Mouse (Mus musculus): ENCODE results near the gene Wdr11. TPM values are rescaled to one million over a fixed set of nuclear protein-coding genes. Genes with fewer than 3 reads are reported as not detected.

Gene Wdr11
- polyA plus RNA-seq, 1 experiment from 2014 or later: 9.2 TPM

DNA sequence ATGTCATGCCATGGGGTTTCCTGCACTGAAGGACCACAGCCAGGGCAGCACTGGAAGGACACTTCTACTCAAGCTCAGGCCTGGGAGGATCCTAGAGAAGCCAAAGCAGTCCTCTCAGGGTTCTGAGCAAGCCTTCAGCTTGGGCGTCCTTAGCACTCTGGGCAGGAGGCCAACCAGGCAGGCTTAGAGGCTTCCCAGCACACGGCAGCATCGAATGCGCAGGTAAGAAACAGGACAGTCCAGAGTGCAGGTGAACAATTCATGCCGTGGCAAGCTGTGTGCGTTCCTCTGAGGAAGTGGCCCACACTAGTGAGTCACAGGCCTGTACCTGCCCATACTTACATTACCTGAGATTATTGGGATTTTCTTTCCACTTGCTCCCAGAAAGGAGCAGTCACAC, 74.3 kb downstream of the Wdr11 start:
- H3K4me3 ChIP-seq (ENCODE audit: low read depth, low read length): no peak overlapping the region
- H3K4me1 ChIP-seq (ENCODE audit: insufficient read depth): peaks cover 5% of the 10 kb centered on the region
- TF ChIP-seq EP300 (IDR thresholded peaks at IDR 0.05; ENCODE audit: low read depth) (no peak), CTCF (IDR thresholded peaks at IDR 0.05; ENCODE audit: low read depth) (no peak)
- WGBS (ENCODE audit: insufficient replicate concordance): 60% methylated on average over 6 of the region's 6 CpGs
- no peaks in the 10 kb centered on the region for H3K27me3 ChIP-seq (ENCODE audit: insufficient read depth, low read length)
- H3K36me3 ChIP-seq (replicated peaks; ENCODE audit: insufficient read depth, low read length): no peaks in the 10 kb centered on the region
- no peaks in the 10 kb centered on the region for H3K9me3 ChIP-seq (ENCODE audit: low read length)
- ATAC-seq (no peak), DNase-seq (no peak)
- H3K27ac ChIP-seq (ENCODE audit: low read depth): no peak overlapping the region
- no peak overlapping the region for H3K4me2 ChIP-seq (ENCODE audit: low read depth, low read length)
- no peak overlapping the region for H3K9ac ChIP-seq (replicated peaks)

DNA sequence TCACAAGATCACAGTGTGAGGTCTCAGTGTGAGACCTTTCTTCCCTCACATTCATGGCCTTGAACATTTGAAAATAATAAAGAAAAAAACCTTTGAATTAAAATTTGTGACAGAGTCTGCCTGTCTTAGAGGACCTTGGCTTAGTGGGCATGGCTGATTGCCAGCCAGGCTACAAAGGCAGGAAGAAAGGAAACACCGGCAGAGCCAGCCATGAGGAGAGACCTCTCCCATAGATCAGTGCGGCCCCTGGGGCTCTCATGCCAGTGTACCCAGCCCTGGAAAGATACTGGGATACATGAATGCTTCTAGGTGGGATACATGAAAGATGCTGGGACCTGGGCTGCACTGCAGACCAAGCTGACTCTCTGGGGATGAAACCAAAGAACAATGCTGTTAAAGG, 74.9 kb downstream of the Wdr11 start:
- Histone ChIP-seq H3K27me3 (ENCODE audit: insufficient read depth, low read length) (no peaks in the 10 kb centered on the region), H3K4me1 (ENCODE audit: insufficient read depth) (peaks cover 5% of the 10 kb centered on the region), H3K4me2 (ENCODE audit: low read depth, low read length) (no peak overlapping the region), H3K27ac (ENCODE audit: low read depth) (no peak overlapping the region), H3K9ac (replicated peaks) (no peak overlapping the region), H3K4me3 (ENCODE audit: low read depth, low read length) (no peak overlapping the region), H3K9me3 (ENCODE audit: low read length) (no peaks in the 10 kb centered on the region), H3K36me3 (replicated peaks; ENCODE audit: insufficient read depth, low read length) (no peaks in the 10 kb centered on the region)
- TF ChIP-seq CTCF (IDR thresholded peaks at IDR 0.05; ENCODE audit: low read depth) (no peak), EP300 (IDR thresholded peaks at IDR 0.05; ENCODE audit: low read depth) (no peak)
- no peak for ATAC-seq
- WGBS (ENCODE audit: insufficient replicate concordance): 75% methylated on average over 2 of the region's 2 CpGs
- no peak for DNase-seq

DNA sequence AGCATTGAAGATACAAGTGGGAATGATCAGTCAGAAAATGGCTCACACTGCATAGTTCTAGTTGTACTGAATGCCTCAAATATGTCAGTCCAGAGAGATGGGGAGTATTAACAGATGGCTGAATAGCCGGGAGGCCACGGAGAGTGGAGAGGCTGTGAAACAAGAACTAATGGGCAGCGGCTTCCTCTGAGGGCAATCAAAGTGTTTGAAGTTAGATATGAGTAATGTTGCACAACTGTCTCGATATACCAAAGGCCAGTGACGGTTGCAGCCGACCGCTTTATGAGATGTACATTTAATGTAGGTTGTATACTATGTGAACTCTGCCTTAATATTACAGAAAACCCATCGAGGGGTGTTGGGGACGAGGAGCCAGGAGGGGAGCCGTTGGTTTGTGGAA, 78.6 kb downstream of the Wdr11 start:
- no peaks in the 10 kb centered on the region for H3K27me3 ChIP-seq (ENCODE audit: insufficient read depth, low read length)
- H3K36me3 ChIP-seq (replicated peaks; ENCODE audit: insufficient read depth, low read length): no peaks in the 10 kb centered on the region
- WGBS (ENCODE audit: insufficient replicate concordance): 63% methylated on average over 10 of the region's 10 CpGs
- H3K4me2 ChIP-seq (ENCODE audit: low read depth, low read length): no peak overlapping the region
- H3K9me3 ChIP-seq (ENCODE audit: low read length): no peaks in the 10 kb centered on the region
- no peak overlapping the region for H3K4me3 ChIP-seq (ENCODE audit: low read depth, low read length)
- no peak overlapping the region for H3K27ac ChIP-seq (ENCODE audit: low read depth)
- H3K9ac ChIP-seq (replicated peaks): no peak overlapping the region
- no peak for ATAC-seq
- TF ChIP-seq CTCF (IDR thresholded peaks at IDR 0.05; ENCODE audit: low read depth) (no peak), EP300 (IDR thresholded peaks at IDR 0.05; ENCODE audit: low read depth) (no peak)
- no peaks in the 10 kb centered on the region for H3K4me1 ChIP-seq (ENCODE audit: insufficient read depth)
- no peak for DNase-seq

DNA sequence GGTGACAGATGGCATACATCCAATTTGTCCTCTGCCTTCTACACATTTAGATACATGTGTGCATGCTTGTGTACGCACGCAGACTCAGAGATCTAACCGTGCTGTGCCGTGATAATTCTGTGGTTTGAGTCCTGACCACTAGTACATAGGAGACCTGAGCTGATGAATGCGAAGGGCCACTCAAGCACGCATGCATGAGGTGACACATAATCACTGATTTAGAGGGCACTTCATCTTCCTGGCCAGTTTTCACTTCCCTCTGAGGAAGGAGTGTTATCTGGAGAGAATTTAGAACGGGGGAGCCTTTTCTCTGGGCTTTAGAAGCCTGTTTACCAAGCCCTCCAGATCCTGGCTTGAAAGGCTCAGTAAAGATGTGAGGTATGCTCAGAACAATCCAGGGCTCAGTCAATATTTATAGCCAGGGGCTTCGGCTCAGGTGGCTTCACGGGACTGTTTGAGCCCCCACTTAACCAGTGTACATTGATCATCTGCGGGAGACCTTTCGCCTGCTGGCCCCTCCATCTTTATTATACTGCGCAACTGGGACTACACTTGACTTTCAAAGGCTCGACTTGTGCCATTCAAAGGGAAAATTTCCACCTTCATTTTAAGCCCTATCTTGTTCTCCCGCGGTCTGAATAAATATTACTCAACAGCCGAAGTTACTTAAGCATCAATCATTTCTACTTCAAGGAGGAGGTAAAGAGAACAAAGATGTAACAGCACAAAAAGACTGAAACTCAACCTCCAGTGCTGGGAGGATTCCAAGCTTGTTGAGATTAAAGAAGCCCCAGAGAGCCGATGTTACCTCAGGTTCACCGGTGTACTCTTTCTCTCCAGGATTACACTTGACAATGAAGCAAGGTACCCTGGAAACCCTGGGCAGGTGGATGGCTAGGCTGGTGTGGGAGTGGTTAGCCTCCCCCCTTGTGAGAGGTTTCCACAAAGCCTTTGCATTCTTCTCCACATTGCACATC, 80.3 kb downstream of the Wdr11 start:
- ATAC-seq (no peak), DNase-seq (no peak)
- Histone ChIP-seq H3K27me3 (ENCODE audit: insufficient read depth, low read length) (no peaks in the 10 kb centered on the region), H3K4me1 (ENCODE audit: insufficient read depth) (no peaks in the 10 kb centered on the region), H3K36me3 (replicated peaks; ENCODE audit: insufficient read depth, low read length) (no peaks in the 10 kb centered on the region), H3K9ac (replicated peaks) (no peak overlapping the region), H3K9me3 (ENCODE audit: low read length) (no peaks in the 10 kb centered on the region), H3K4me2 (ENCODE audit: low read depth, low read length) (no peak overlapping the region), H3K4me3 (ENCODE audit: low read depth, low read length) (no peak overlapping the region), H3K27ac (ENCODE audit: low read depth) (no peak overlapping the region)
- 70% methylated on average over 18 of the region's 18 CpGs for WGBS (ENCODE audit: insufficient replicate concordance)
- TF ChIP-seq EP300 (IDR thresholded peaks at IDR 0.05; ENCODE audit: low read depth) (no peak), CTCF (IDR thresholded peaks at IDR 0.05; ENCODE audit: low read depth) (no peak)

DNA sequence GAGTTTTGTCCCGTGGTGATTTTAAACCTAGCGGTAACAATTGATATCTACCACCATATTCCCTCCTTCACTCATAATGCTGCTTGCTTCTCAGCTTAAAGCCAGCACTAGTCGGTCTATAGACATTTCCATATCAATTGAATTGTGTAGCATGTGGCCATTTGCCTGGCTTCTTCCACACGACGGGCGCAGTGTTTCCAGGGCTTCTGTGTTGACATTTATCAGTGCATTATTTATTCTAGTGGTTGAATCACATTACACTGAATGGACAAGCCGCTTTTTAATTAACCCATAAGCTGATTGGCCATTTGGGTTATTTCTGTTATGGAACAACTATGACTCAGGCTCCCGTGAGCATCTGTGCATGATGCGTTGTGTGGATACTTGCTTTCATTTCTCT, 82.1 kb downstream of the Wdr11 start:
- WGBS (ENCODE audit: insufficient replicate concordance): 82% methylated on average over 9 of the region's 9 CpGs
- no peak overlapping the region for H3K9ac ChIP-seq (replicated peaks)
- H3K27me3 ChIP-seq (ENCODE audit: insufficient read depth, low read length): no peaks in the 10 kb centered on the region
- ATAC-seq: no peak
- H3K4me2 ChIP-seq (ENCODE audit: low read depth, low read length): no peak overlapping the region
- DNase-seq: no peak
- H3K36me3 ChIP-seq (replicated peaks; ENCODE audit: insufficient read depth, low read length): no peaks in the 10 kb centered on the region
- H3K9me3 ChIP-seq (ENCODE audit: low read length): no peaks in the 10 kb centered on the region
- H3K4me1 ChIP-seq (ENCODE audit: insufficient read depth): no peaks in the 10 kb centered on the region
- no peak overlapping the region for H3K27ac ChIP-seq (ENCODE audit: low read depth)
- H3K4me3 ChIP-seq (ENCODE audit: low read depth, low read length): no peak overlapping the region
- no peak for TF ChIP-seq CTCF (IDR thresholded peaks at IDR 0.05; ENCODE audit: low read depth)
- TF ChIP-seq EP300 (IDR thresholded peaks at IDR 0.05; ENCODE audit: low read depth): no peak

DNA sequence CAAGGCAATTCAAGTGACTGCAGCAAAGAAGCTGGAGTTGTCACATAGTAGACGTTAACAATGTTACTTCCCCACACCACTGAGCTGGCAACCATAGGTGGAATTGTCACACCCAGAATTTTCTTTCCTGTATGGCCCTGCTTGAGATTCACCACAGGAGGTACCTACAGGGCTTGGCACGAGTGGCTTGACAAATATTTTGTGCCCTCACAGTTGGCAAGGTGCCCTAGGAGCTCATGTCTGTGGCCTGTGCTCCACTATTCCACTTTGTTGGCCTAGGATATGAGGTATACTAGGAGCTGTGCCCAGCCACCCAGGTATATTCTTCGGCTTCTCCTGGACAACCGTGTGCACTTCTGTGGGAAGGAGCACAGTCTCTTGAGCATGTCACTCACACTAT, 82.9 kb downstream of the Wdr11 start:
- 68% methylated on average over 4 of the region's 4 CpGs for WGBS (ENCODE audit: insufficient replicate concordance)
- H3K27ac ChIP-seq (ENCODE audit: low read depth): no peak overlapping the region
- no peak overlapping the region for H3K4me3 ChIP-seq (ENCODE audit: low read depth, low read length)
- H3K36me3 ChIP-seq (replicated peaks; ENCODE audit: insufficient read depth, low read length): no peaks in the 10 kb centered on the region
- no peaks in the 10 kb centered on the region for H3K9me3 ChIP-seq (ENCODE audit: low read length)
- no peak for TF ChIP-seq EP300 (IDR thresholded peaks at IDR 0.05; ENCODE audit: low read depth)
- TF ChIP-seq CTCF (IDR thresholded peaks at IDR 0.05; ENCODE audit: low read depth): no peak
- no peaks in the 10 kb centered on the region for H3K27me3 ChIP-seq (ENCODE audit: insufficient read depth, low read length)
- no peaks in the 10 kb centered on the region for H3K4me1 ChIP-seq (ENCODE audit: insufficient read depth)
- no peak overlapping the region for H3K4me2 ChIP-seq (ENCODE audit: low read depth, low read length)
- no peak overlapping the region for H3K9ac ChIP-seq (replicated peaks)
- ATAC-seq (no peak), DNase-seq (no peak)
